Mouse (Mus musculus) myocyte (in vitro differentiated cells): ENCODE data around the gene Gm45717.

ENCODE experiments used
- CEBPB ChIP-seq: IDR thresholded peaks from 2 replicates; pipeline ENCODE4 v1.6.1; 2011; ENCODE audit warnings: mild to moderate bottlenecking, moderate library complexity; ENCODE audit not compliant: poor library complexity, insufficient read depth, severe bottlenecking
- E2F4 ChIP-seq: IDR thresholded peaks from one replicate; pipeline ENCODE4 v1.6.1; 2011; ENCODE audit warnings: mild to moderate bottlenecking, control low read depth, moderate library complexity; ENCODE audit not compliant: insufficient read depth
- MAX ChIP-seq: IDR thresholded peaks from one replicate; pipeline ENCODE4 v1.6.1; 2011; ENCODE audit warnings: low read depth, mild to moderate bottlenecking, control low read depth
- MYOD1 ChIP-seq, 3 experiments: IDR thresholded peaks; one replicate each; pipeline ENCODE4 v1.6.1; 2011; ENCODE audit warnings: control low read depth in 2 of 3, low read depth in 2 of 3, mild to moderate bottlenecking in 2 of 3, moderate library complexity in 1 of 3; ENCODE audit not compliant: insufficient read length in 2 of 3, control insufficient read depth in 1 of 3
- MYOG ChIP-seq, 3 experiments: IDR thresholded peaks; one replicate each; pipeline ENCODE4 v1.6.1; 2011; ENCODE audit warnings: control low read depth in 2 of 3, low read depth in 2 of 3, mild to moderate bottlenecking in 2 of 3; ENCODE audit not compliant: insufficient read length in 2 of 3, control insufficient read depth in 1 of 3, insufficient read depth in 1 of 3
- POLR2A ChIP-seq: IDR thresholded peaks from one replicate; pipeline ENCODE4 v1.6.1; 2011; ENCODE audit warnings: low read depth, mild to moderate bottlenecking, control low read depth, moderate library complexity; ENCODE audit not compliant: insufficient read length
- POLR2AphosphoS2 ChIP-seq: IDR thresholded peaks from one replicate; pipeline ENCODE4 v1.6.1; 2011; ENCODE audit warnings: low read depth, control low read depth; ENCODE audit not compliant: insufficient read length
- REST ChIP-seq: IDR thresholded peaks from one replicate; pipeline ENCODE4 v1.6.1; 2011; ENCODE audit warnings: mild to moderate bottlenecking, control low read depth, moderate library complexity; ENCODE audit not compliant: insufficient read depth, insufficient read length
- SRF ChIP-seq: IDR thresholded peaks from one replicate; pipeline ENCODE4 v1.6.1; 2011; ENCODE audit warnings: low read depth; ENCODE audit not compliant: control insufficient read depth, insufficient read length
- TCF12 ChIP-seq: IDR thresholded peaks from one replicate; pipeline ENCODE4 v1.6.1; 2011; ENCODE audit warnings: mild to moderate bottlenecking, control low read depth; ENCODE audit not compliant: poor library complexity, insufficient read depth, severe bottlenecking
- TCF3 ChIP-seq: IDR thresholded peaks from one replicate; pipeline ENCODE4 v1.6.1; 2011; ENCODE audit warnings: low read depth, control low read depth; ENCODE audit not compliant: insufficient read length
- USF1 ChIP-seq: IDR thresholded peaks from one replicate; pipeline ENCODE4 v1.6.1; 2011; ENCODE audit warnings: low read depth, mild to moderate bottlenecking, control low read depth, moderate library complexity

- TF ChIP-seq POLR2A (no peak), MYOG (IDR thresholded peaks at IDR 0.05; ENCODE audit: control insufficient read depth in 1 of 3, insufficient read depth in 1 of 3, insufficient read length in 2 of 3, low read depth in 2 of 3) (peak in 1 of 3 experiments; percentile 10), USF1 (no peak), SRF (no peak), CEBPB (no peak), MAX (no peak), E2F4 (no peak), POLR2AphosphoS2 (no peak), TCF12 (no peak), MYOD1 (IDR thresholded peaks at IDR 0.05; ENCODE audit: control insufficient read depth in 1 of 3, insufficient read length in 2 of 3, low read depth in 2 of 3) (peak in 1 of 3 experiments; percentile 15), TCF3 (no peak), REST (no peak)
These were observed 47.1 kb downstream of the Gm45717 start for GRCm38 (mm10) chr7:140908634-140909107.
